Mouse (Mus musculus): ENCODE measurements around the gene Anapc2.
"Not testable (repeated sequence)": the region's sequence is repeated elsewhere in the genome, so short reads cannot be mapped to it uniquely, and the experiment has no call there.

The Anapc2 gene

DNA sequence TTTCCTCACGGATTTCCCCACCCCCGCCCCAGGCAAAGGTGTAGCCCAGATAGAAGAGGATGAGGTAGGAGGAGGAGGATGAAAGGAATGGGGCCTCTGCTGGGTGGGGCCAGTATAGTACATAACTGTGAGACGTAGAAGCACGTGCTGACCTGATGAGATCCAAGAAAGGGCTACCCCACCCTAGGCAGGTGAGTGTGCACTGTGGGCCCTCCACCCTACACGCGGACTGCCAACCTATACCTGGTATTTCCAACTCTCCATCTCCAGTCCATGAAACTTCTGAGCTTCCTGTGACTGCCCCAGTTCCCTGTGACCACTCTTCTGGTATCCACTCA, 30.9 kb upstream of the Anapc2 start:
- no peak for DNase-seq

- peak; percentile 66 for DNase-seq
Observed at GRCm38 (mm10) chr2:25242101-25242506, 30.2 kb upstream of the Anapc2 start, which contains the start of the genes Rnf208 and Cysrt1. Gene Rnf208, plus strand, starts transcription at chr2:25242255. Gene Cysrt1, minus strand, starts transcription at chr2:25242452.

DNA sequence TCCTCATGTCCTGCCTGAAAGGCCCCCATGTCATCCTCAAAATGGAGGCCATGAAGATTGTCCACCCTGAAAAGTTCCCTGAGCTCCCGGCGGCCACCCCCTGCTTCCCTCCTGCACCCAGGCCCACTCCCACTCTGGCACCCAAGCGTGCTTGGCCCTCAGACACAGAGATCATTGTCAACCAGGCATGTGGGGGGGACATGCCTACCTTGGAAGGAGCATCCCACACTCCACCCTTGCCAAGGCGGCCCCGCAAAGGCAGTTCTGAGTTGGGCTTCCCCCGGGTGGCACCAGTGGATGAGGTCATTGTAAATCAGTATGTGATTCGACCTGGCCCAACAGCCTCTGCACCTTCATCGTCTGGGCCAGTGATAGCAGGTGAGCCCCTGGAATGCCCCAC, 28.9 kb upstream of the Anapc2 start:
- DNase-seq, result no peak

DNA sequence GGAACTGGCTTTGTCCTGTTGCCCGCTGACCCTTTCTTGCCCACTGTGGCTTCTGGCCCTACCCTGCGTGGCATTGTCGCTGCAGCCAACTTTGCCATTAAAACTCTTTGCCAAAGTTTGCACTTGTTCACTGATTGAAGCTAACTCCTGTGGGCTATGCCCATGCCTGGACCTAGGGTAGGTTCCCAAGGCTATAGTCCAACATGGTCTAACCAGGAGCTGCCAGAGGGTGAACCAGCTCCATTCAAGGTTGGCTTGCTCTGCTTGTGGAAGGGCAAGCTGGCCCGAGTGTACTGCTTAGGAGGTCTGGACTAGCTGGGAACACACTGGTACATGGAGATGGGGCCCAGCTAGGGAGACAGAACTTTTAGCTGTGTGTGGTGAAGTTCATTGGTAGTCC, 28.1 kb upstream of the Anapc2 start:
- DNase-seq, result no peak

- DNase-seq, result no peak
Observed at GRCm38 (mm10) chr2:25246183-25247072, 25.9 kb upstream of the Anapc2 start, which contains the start of gene AL732309.1. Gene AL732309.1, minus strand, starts transcription at chr2:25246863.

DNA sequence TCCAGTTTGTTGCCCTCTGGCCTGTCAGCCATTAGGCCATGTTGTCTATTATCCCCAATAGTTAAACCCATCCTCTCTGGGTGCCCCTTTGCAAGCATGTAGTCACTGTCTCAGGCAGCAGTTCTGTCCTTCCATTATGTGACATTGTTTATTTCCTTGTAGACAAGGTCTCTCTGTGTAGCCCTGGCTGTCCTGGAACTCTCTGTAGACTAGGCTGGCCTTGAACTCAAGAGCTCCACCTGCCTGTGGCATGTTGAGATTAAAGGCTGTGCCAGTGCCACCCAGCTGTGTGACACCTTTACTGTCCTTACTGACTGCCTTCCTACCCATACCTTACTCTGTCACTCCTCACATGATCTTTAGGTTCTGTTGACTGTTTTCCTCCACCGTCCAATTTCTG, 19.9 kb upstream of the Anapc2 start:
- DNase-seq, result peak; percentile 23

- peak; percentile 96 for DNase-seq
Observed at GRCm38 (mm10) chr2:25255284-25255779, 16.9 kb upstream of the Anapc2 start, which contains the start of gene Tmem203. Gene Tmem203, plus strand, starts transcription at chr2:25255439.

GRCm38 (mm10) chr2:25256443-25257109, 15.7 kb upstream of the Anapc2 start:
- DNase-seq, result peak; percentile 55

GRCm38 (mm10) chr2:25257250-25257649, 15.0 kb upstream of the Anapc2 start:
- not testable (repeated sequence) for DNase-seq

DNA sequence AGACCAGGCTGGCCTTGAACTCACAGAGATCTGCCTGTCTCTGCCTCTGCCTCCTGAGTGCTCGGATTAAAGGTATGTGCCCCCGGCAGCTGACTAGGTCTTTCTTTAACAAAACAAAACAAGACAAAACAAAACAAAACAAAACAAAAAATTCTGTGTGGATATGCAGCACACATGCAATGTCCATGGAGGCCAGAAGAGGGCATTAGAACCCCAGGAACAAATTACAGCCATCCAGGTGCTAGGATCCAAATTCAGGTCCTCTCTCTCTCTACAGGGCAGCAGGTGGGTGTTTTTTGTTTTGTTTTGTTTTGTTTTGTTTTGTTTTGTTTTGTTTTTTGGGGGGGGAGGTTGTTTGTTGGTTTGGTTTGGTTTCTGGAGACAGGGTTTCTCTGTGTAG, 13.4 kb upstream of the Anapc2 start:
- peak; percentile 43 for DNase-seq

DNA sequence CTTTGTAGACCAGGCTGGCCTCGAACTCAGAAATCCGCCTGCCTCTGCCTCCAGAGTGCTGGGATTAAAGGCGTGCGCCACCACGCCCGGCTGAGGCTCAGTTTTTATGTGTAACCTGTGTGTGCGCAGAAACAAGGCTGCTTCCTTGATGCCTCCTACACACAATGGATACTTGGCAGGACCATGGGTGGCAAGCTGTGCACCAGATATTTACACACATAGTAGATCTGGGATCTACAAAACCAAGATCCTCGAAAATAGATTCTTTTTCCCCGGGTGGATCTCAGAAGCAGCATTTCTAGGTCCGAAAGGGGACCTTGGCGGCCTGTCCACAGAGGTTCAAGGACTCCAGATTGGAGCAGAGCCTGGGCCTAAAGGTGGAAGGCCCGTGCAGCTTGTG, 10.4 kb upstream of the Anapc2 start:
- DNase-seq, result no peak

GRCm38 (mm10) chr2:25262291-25262767, 9.9 kb upstream of the Anapc2 start, which contains the start of gene Tprn:
Gene Tprn, plus strand, starts transcription at chr2:25262618.
- peak; percentile 98 for DNase-seq

DNA sequence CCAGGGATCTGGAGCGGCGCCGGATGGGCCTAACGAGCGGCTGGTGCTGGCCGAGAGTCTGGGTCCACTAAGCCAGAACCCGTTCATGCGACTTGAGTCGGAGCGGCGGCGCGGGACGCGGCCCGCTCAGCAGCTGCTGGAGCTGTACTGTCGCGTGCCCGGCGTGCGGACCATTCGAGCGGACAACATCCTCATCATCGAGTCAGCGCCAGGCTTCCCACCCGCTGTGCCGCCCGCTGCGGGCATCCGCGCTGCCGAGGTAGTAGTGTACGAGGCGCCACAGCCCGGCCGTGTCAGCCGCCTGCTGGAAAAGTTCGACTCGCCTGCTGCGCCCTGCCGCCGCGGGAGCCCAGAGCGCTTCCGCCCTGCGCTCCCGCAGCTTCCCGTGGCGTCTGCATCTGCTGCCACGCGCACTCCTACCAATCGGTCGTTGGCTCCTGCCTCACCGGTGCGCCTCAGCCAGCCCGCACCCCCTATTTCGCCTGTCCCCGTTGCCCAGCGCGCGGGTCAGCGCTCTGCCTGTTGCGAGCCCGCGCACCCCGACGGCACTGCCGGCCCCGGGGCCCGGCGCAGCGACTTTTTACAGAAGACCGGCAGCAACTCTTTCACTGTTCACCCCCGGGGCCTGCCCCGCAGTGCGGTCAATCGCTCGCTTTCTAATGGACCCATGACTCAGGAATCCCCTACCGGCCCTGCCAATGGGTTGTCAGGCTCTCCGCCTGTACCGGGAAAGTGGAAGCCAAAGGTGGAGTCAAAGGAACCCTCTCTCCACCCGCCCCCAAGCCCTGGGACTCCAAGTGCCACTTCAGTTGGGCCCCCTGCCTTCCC, 9.3 kb upstream of the Anapc2 start:
- DNase-seq, result peak; percentile 73

DNA sequence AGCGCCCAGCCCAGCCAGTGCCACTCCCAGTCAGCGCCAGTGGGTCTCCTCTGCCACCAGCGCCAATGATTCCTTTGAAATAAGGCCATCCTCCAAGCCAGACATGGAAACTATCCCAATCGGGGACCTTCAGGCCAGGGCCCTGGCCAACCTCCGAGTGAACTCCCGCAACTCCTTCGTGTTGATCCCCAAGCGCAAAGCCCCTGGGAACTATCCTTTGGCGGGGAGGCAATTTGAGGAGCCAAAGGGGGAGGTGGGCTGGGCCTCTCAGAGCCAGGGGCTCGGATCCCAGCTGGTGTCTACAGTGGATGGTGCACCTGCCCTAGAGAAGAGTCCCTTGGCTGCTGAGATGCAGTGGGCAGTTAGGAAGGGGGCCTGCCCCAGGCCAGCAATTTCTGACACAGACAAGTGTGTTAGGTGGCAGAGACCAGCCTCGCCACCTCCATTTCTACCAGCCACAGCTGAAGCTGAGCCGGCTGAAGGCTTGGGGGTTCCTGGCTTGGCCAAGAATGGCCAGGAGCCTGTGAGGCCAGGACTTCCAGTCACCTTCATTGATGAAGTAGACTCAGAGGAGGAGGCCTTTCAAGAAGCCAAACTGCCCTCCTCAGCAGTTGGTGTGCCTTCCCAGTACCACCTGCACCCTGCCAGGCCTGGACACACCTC, 8.5 kb upstream of the Anapc2 start:
- DNase-seq, result peak; percentile 24

- DNase-seq, result no peak
Observed at GRCm38 (mm10) chr2:25264286-25264660, 8.0 kb upstream of the Anapc2 start.

DNA sequence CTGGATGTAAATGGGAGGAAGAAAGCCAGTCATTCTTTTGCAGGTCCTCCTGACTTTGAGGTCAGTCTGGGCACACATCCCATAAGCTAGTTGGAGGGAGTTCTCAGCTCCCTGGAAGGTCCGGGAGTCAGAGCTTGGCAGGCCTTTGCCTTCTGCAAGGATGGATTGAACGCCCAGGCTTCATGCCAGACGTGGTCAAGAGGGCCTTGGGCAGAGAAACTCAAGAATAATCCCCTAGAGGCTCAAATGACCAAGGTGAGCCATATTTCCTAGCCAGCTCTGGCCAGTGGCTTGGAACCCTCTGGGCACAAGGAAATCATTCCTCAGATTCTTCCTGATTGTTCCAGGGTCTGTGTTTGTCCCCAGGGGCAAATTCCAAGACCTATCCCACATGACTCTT, 7.4 kb upstream of the Anapc2 start:
- no peak for DNase-seq

- DNase-seq, result peak; percentile 81
Observed at GRCm38 (mm10) chr2:25265897-25266656, 6.2 kb upstream of the Anapc2 start.

GRCm38 (mm10) chr2:25266720-25267119, 5.6 kb upstream of the Anapc2 start:
- peak; percentile 93 for DNase-seq

- peak; percentile 93 for DNase-seq
Observed at GRCm38 (mm10) chr2:25267241-25267640, 5.0 kb upstream of the Anapc2 start.

- no peak for DNase-seq
Observed at GRCm38 (mm10) chr2:25267746-25268309, 4.5 kb upstream of the Anapc2 start.

- DNase-seq, result no peak
Observed at GRCm38 (mm10) chr2:25272515-25272914, 237 bp downstream of the Anapc2 start.

All from retina, postnatal 1 day (tissue).